Mouse (Mus musculus) kidney, postnatal 0 days (tissue): ENCODE measurements around the gene Slc25a12. TPM values are rescaled to one million over a fixed set of nuclear protein-coding genes. Genes with fewer than 3 reads are reported as not detected.
A peak's percentile ranks its signal among the peaks of the same experiment; 100 is the strongest.

Experiments used
- ATAC-seq: fragments of 200-750 bp; cut with Nextera tagmentation; replicated peaks from 2 replicates; pipeline ENCODE4 v1.8.0; 2017; ENCODE audit warnings: low read depth, moderate number of reproducible peaks, moderate TSS enrichment, moderate library complexity; ENCODE audit not compliant: low FRiP score
- DNase-seq: peaks from one replicate; pipeline ENCODE4 v3.0.0-alpha.2; 2016; ENCODE audit warnings: low spot score
- H3K27ac ChIP-seq: fragments of 300-500 bp; sonication (generic); 2 replicates; pipeline ENCODE4 v1.5.1; 2014; ENCODE audit warnings: mild to moderate bottlenecking
- H3K27me3 ChIP-seq: fragments of 300-500 bp; sonication (generic); 2 replicates; pipeline ENCODE4 v1.6.1; 2014; ENCODE audit warnings: low read length, mixed read lengths; ENCODE audit not compliant: insufficient read depth
- H3K36me3 ChIP-seq: fragments of 300-500 bp; sonication (generic); 2 replicates; pipeline ENCODE4 v1.6.1; 2014; ENCODE audit warnings: low read length, mixed read lengths; ENCODE audit not compliant: insufficient read depth
- H3K4me1 ChIP-seq: fragments of 300-500 bp; sonication (generic); replicated peaks from 2 replicates; pipeline ENCODE4 v1.6.1; 2014; ENCODE audit warnings: antibody characterized with exemption, low read length, mixed read lengths; ENCODE audit not compliant: insufficient read depth
- H3K4me2 ChIP-seq: fragments of 300-500 bp; sonication (generic); 2 replicates; pipeline ENCODE4 v1.6.1; 2014; ENCODE audit warnings: mild to moderate bottlenecking, low read length, moderate library complexity, mixed read lengths
- H3K4me3 ChIP-seq: fragments of 300-500 bp; sonication (generic); replicated peaks from 2 replicates; pipeline ENCODE4 v1.5.1; 2014; ENCODE audit warnings: low read depth, low read length
- H3K9ac ChIP-seq: fragments of 300-500 bp; sonication (generic); 2 replicates; pipeline ENCODE4 v1.6.1; 2014; ENCODE audit warnings: low read depth, low read length
- H3K9me3 ChIP-seq: fragments of 300-500 bp; sonication (generic); replicated peaks from 2 replicates; pipeline ENCODE4 v1.6.1; 2016; ENCODE audit warnings: low read length, inconsistent platforms, mixed read lengths
- CTCF ChIP-seq: IDR thresholded peaks from 2 replicates; pipeline ENCODE4 v1.5.1; 2016; ENCODE audit warnings: antibody characterized with exemption, low read depth, mild to moderate bottlenecking, moderate library complexity
- WGBS: fragments of 180-500 bp; shearing (Covaris S2); extraction: QIAGEN DNeasy Blood & Tissue Kit; methylation state at CpG from one replicate; pipeline ENCODE4 v1.1.7; 2014; 5-methylcytosine and 5-hydroxymethylcytosine counted together
- polyA plus RNA-seq: library from polyadenylated mRNA; unstranded; fragments of >200 nt; fragmentation: Nextera tagmentation; extraction: Ambion mirVana; gene quantifications from 2 replicates; pipeline ENCODE4 v1.2.1, GENCODE M21; 2015

Slc25a12 gene
- polyA plus RNA-seq, 1 experiment from 2014 or later = 51.4 TPM

DNA sequence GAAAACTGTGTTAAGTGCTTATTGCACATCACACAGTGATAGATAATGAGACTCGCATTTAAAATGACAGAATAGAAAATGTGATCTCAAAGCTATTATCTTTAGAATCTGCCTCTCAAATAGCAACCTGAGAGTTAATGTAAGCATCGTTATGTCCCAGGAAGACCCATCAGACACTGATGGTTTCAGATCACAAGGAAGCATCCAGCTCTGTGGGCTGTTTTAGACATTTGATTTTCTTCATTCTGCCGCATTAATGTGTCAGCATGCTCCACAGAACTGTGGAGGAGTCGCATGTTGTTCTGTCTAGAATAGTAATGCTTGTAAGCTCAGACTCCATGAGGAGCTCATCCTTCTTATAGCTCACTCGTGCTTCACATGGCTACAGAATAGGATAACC, 121.5 kb downstream of the Slc25a12 start:
- Histone ChIP-seq H3K27ac (no peak overlapping the region), H3K9ac (no peak overlapping the region), H3K4me1 (no peaks in the 10 kb centered on the region), H3K36me3 (peaks cover 26% of the 10 kb centered on the region), H3K9me3 (no peaks in the 10 kb centered on the region), H3K4me3 (no peak overlapping the region), H3K4me2 (no peak overlapping the region), H3K27me3 (no peaks in the 10 kb centered on the region)
- 60% methylated on average over 5 of the region's 5 CpGs for WGBS
- no peak for TF ChIP-seq CTCF
- no peak for DNase-seq
- ATAC-seq = no peak

DNA sequence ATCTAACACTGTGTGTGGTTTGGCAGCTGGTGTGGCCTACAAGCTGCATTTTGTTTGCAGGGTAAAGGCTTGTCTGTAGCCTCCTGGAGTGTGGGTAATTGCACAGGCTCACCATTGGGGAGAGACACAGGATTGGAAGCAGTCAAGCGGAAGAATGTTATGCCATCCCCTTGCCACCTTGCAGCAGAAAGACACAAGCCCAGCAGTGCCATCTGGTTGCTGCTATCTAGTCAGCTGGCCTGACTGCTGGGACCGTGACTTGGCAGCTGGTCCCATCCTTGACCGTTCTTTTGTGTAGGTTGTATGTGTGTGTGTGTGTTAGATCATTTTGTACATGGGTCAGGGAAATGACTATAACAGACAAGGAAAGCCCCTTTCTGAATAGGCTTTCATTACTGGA, 122.1 kb downstream of the Slc25a12 start:
- WGBS = 84% methylated on average over 3 of the region's 3 CpGs
- Histone ChIP-seq H3K9me3 (no peaks in the 10 kb centered on the region), H3K27me3 (no peaks in the 10 kb centered on the region), H3K27ac (no peak overlapping the region), H3K36me3 (peaks cover 19% of the 10 kb centered on the region), H3K9ac (no peak overlapping the region), H3K4me2 (no peak overlapping the region), H3K4me1 (no peaks in the 10 kb centered on the region), H3K4me3 (no peak overlapping the region)
- ATAC-seq (no peak), DNase-seq (peak; percentile 49)
- TF ChIP-seq CTCF = peak; percentile 32; the same call in 1 of the 2 replicates

DNA sequence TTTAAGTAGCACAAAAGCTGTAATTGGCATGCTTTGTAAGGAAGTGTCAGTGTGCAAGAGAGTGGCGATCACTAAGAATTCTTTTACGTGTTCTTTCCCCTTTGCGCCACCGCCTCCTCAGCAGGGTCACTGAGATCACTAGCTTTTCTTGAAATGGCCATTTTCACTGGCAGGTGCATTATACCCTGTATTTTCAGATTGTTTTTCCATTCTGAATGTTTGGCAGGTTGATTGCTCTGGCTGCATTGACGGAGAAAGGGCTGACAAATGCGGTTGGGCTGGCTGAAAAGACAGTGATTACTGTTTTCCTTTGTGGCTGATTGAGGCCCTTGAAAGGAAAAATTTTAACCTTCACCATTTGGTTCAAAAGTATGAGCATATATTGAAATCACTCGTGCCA, 122.7 kb downstream of the Slc25a12 start:
- TF ChIP-seq CTCF = no peak

DNA sequence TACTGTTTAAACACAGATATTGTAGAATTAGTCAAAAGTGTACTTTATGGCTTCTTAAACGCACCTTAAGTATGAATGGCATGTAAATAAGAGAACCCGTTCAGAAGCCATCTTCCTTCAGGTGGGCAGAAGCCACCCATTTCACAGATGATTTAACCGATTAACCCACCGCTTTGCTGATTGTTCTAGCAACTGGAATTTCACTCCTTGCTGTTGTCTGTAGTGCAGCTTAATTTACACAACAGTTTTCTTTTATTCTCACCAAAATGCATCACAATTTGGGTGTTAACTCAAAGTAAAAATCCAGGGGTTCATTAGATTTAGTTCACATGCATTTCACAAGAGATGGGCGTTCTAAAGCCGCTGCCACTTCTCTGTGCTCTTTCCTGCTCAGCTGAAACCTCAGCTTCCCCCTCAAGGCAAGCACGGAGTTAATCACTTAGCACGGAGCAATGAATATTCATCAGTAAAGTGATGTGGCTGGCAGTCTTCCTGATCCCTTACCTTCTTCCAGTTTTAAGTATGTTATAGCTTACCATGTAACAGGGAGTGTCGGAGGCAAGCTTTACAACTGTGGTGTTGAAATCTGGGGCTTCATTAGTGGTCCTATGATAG, 124.4 kb downstream of the Slc25a12 start:
- Histone ChIP-seq H3K9ac (no peak overlapping the region), H3K4me1 (no peaks in the 10 kb centered on the region), H3K9me3 (no peaks in the 10 kb centered on the region), H3K4me2 (no peak overlapping the region), H3K27ac (no peak overlapping the region), H3K36me3 (0 out of 2 replicates have a peak, but pooled peaks cover 8% of the 10 kb centered on the region), H3K4me3 (no peak overlapping the region), H3K27me3 (no peaks in the 10 kb centered on the region)
- WGBS = 71% methylated on average over 9 of the region's 9 CpGs
- ATAC-seq (no peak), DNase-seq (no peak)
- TF ChIP-seq CTCF = no peak

More for the DNA sequence above, 122.7 kb downstream of the Slc25a12 start:
- ATAC-seq (no peak), DNase-seq (no peak)
- no peaks in the 10 kb centered on the region for H3K27me3 ChIP-seq
- H3K27ac ChIP-seq = no peak overlapping the region
- 85% methylated on average over 7 of the region's 7 CpGs for WGBS
- no peaks in the 10 kb centered on the region for H3K4me1 ChIP-seq
- H3K4me3 ChIP-seq = no peak overlapping the region
- H3K9me3 ChIP-seq = no peaks in the 10 kb centered on the region
- peaks cover 14% of the 10 kb centered on the region for H3K36me3 ChIP-seq
- H3K4me2 ChIP-seq = no peak overlapping the region
- H3K9ac ChIP-seq = no peak overlapping the region

DNA sequence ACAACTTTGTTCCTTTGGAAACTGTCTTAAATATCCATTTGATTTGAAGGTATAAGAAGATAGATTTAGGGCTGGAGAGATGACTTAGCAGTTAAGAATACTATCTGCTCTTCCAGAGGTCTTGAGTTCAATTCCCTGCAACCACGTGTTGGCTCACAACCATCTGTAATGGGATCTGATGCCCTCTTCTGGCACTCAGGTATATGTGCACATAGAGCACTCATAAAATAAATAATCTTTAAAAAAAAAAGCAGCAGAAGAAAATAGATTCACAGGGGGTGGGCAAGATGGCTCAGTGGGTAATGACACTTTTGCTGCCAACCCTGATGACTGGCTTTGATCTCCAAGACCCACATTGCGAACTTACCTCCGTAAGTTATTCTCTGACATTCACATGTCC, 125.4 kb downstream of the Slc25a12 start:
- Histone ChIP-seq H3K9me3 (no peaks in the 10 kb centered on the region), H3K4me2 (no peak overlapping the region), H3K4me1 (no peaks in the 10 kb centered on the region), H3K4me3 (no peak overlapping the region), H3K27ac (no peak overlapping the region), H3K36me3 (0 out of 2 replicates have a peak, but pooled peaks cover 4% of the 10 kb centered on the region), H3K27me3 (no peaks in the 10 kb centered on the region), H3K9ac (no peak overlapping the region)
- no peak for ATAC-seq
- 85% methylated on average over 3 of the region's 3 CpGs for WGBS
- no peak for DNase-seq
- peak; percentile 27; the same call in 1 of the 2 replicates for TF ChIP-seq CTCF

DNA sequence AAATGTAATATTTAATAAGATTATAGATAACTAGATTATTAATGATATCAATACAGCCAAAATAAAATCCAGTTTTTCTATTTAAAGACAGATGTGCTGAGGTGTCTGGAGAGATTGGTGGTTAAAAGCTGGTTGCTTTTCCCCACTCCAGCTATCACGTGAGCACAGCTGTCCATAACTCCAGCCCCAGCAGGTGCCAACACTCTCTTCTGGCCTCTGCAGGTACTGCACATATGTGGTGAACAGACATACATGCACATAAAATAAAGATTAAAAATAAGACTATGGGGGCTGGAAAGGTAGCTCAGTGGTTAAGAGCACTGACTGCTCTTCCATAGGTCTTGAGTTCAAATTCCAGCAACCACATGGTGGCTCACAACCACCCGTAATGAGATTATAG, 126.0 kb downstream of the Slc25a12 start:
- no peak for DNase-seq
- 84% methylated on average over 2 of the region's 2 CpGs for WGBS
- no peak for ATAC-seq
- Histone ChIP-seq H3K9me3 (no peaks in the 10 kb centered on the region), H3K4me2 (no peak overlapping the region), H3K4me1 (no peaks in the 10 kb centered on the region), H3K4me3 (no peak overlapping the region), H3K27me3 (no peaks in the 10 kb centered on the region), H3K27ac (no peak overlapping the region), H3K9ac (no peak overlapping the region), H3K36me3 (0 out of 2 replicates have a peak, but pooled peaks cover 5% of the 10 kb centered on the region)
- TF ChIP-seq CTCF = no peak

DNA sequence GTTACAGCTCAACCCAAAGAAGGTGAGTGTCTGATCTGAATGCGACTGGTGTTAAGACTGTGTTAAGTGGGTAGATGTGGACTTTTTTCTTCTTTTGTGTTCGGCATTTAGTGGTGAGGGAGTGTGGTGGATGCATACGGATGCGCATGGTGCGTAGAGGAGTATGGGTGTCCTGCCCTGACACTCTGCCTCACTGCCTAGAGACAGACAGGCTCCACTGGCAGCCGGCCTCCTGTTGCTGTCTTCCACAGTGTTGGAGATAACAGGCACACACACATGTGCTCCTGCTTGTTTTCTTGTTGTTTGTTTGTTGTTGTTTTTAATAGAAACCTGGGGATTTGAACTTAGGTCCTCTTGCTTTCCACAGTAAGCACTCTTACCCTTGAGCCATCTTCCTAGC, 131.5 kb downstream of the Slc25a12 start:
- no peaks in the 10 kb centered on the region for H3K4me1 ChIP-seq
- whole genome bisulfite sequencing = 98% methylated on average over 6 of the region's 6 CpGs
- no peak overlapping the region for H3K27ac ChIP-seq
- H3K27me3 ChIP-seq = no peaks in the 10 kb centered on the region
- H3K36me3 ChIP-seq = peaks cover 4% of the 10 kb centered on the region; the same call in 1 of the 2 replicates
- no peak for TF ChIP-seq CTCF
- H3K4me3 ChIP-seq = no peak overlapping the region
- no peaks in the 10 kb centered on the region for H3K9me3 ChIP-seq
- H3K9ac ChIP-seq = no peak overlapping the region
- H3K4me2 ChIP-seq = no peak overlapping the region
- ATAC-seq (no peak), DNase-seq (no peak)
